Mouse (Mus musculus): ENCODE data around the gene Apbb2. TPM values are rescaled to one million over a fixed set of nuclear protein-coding genes. Genes with fewer than 3 reads are reported as not detected.

The Apbb2 gene
- total RNA-seq, 2 experiments from 2014 or later = 54.5 to 58.6 TPM

DNA sequence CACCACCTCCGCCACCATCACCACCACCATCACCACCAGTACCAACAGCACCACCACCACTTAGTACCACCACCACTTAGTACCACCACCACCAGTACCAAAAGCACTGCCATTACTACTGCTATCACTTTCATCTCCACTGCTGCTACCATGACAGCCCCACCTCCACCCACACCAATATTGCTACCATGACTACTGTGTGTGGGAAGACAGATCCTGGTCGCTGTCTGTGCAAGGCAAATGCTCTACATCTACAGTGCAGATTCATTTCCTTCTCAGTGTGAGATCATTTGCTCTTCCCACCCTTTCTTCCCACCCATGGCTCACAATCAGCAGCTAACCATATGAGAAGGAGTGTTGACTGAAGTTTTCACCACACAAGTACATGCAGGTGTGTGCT, 315.7 kb downstream of the Apbb2 start:
- Histone ChIP-seq H3K27ac (peak overlapping the region; percentile 87), H3K4me3 (no peak overlapping the region)
- no peak for TF ChIP-seq CTCF (conservative IDR thresholded peaks at IDR 0.05)
- DNase-seq (ENCODE audit: low spot score in 2 of 2) = peak; percentile 69 to 83

- no peak for DNase-seq (ENCODE audit: low spot score in 2 of 2)
- no peak for TF ChIP-seq CTCF (conservative IDR thresholded peaks at IDR 0.05)
- Histone ChIP-seq H3K27ac (peak overlapping the region; percentile 77), H3K4me3 (no peak overlapping the region)
Observed at GRCm38 (mm10) chr5:66302085-66302815, 316.3 kb downstream of the Apbb2 start.

DNA sequence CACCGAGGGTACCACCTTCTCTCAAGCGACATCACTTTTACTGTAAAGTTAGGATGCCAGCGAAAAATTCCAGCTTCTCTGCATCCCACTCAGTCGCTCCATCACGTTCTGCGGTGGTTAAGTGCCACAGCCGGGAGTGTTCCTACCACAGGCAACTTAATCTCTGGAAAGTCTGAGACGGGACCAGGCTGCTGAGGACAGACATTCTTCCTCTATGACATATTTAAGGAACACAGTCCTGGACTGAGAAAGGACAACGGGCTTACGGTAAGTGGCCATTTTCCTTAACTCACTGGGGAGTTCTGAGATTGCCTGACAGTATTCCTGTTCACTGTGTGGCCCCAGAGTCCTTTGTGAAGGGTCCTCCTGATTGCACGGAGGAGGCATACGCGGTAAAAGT, 318.0 kb downstream of the Apbb2 start:
- Histone ChIP-seq H3K27ac (peak overlapping the region; percentile 43), H3K4me3 (peak overlapping the region; percentile 14)
- no peak for DNase-seq (ENCODE audit: low spot score in 2 of 2)
- TF ChIP-seq CTCF (conservative IDR thresholded peaks at IDR 0.05) = no peak

DNA sequence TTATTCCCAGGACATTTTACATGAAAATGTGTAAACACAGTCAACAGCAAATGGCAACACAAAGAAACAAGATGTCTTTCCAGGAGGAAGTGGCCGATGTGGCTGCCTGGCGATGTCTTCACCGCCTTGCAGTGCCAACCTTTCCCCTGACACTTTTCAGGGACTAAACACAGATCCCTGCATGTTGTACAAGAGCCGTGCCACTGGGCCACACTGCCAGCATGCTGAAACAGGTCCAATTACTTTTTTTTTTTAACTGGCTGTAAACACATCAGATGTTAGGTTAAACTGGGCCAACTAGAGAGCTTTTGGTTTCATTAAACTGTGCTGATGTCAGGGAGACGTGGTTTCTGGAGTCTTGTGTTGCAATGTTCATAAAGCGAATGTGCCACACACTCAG, 319.7 kb downstream of the Apbb2 start:
- no peak for DNase-seq (ENCODE audit: low spot score in 2 of 2)
- no peak for TF ChIP-seq CTCF (conservative IDR thresholded peaks at IDR 0.05)
- Histone ChIP-seq H3K27ac (peak overlapping the region; percentile 43; the same call in 1 of the 2 replicates), H3K4me3 (no peak overlapping the region)

DNA sequence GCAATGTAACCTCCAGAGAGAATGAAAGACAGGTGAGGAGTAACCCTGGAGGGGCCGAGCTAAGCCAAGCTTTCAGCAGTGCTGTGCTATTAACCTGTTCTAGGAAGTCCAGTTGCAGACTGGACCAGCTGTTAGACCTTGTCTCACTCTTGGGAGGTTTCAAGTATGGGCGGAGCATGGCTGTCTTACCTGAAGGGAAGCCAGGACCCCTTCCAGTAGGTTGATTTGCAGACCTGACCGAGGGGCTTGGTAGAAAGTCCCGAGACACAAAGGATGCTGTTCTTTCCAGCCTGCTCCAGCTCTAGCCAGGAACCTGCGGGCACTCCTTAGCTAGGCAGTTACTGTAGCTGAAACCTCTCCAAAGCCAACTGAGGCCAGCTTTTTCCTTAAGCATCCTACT, 322.5 kb downstream of the Apbb2 start:
- no peak overlapping the region for H3K27ac ChIP-seq
- TF ChIP-seq CTCF (conservative IDR thresholded peaks at IDR 0.05) = no peak
- no peak overlapping the region for H3K4me3 ChIP-seq
- DNase-seq (ENCODE audit: low spot score in 2 of 2) = no peak

DNA sequence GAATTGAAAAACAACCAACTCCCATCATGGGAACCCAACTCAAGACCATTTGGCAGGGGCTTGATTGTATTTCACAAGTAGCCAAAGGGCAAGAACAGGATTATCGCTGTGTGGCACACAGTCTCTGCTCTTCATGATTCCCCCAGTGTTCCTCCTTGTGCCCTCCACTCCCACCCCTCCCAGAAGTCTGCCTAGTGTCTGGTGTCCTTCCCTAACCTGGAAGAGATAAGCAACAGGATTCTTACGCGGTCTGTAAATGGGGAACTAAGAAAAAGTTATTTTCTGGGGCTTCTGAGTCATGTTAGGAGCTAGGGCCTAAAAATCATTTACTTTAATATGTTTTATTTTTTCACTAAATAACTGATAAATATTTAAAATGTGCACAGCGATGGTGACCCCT, 323.6 kb downstream of the Apbb2 start:
- no peak for DNase-seq (ENCODE audit: low spot score in 2 of 2)
- H3K27ac ChIP-seq = no peak overlapping the region
- no peak for TF ChIP-seq CTCF (conservative IDR thresholded peaks at IDR 0.05)
- H3K4me3 ChIP-seq = no peak overlapping the region

GRCm38 (mm10) chr5:66294106-66294625, 324.4 kb downstream of the Apbb2 start:
- H3K4me3 ChIP-seq = no peak overlapping the region
- DNase-seq (ENCODE audit: low spot score in 2 of 2) = no peak
- no peak overlapping the region for H3K27ac ChIP-seq
- TF ChIP-seq CTCF (conservative IDR thresholded peaks at IDR 0.05) = no peak

DNA sequence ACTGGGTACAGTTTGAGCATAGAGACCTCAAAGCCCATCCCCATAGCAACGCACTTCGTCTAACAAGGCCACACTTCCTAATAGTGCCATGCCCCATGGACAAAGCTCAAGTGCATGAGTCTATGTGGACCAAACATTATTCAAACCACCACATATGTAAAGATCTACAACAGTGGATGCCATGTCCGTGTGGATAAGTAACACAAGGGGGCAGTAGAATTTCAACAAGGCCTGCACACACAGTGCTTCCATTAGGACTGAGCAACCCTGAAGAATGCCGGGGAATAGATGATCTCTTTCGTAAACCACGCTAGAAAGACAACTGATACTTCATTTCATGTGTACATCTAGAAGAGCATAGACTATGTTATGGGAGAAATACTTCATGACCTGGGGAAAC, 337.8 kb downstream of the Apbb2 start:
- no peak overlapping the region for H3K4me3 ChIP-seq
- H3K27ac ChIP-seq = no peak overlapping the region
- no peak for DNase-seq (ENCODE audit: low spot score in 2 of 2)
- peak; percentile 73 for TF ChIP-seq CTCF (conservative IDR thresholded peaks at IDR 0.05)

DNA sequence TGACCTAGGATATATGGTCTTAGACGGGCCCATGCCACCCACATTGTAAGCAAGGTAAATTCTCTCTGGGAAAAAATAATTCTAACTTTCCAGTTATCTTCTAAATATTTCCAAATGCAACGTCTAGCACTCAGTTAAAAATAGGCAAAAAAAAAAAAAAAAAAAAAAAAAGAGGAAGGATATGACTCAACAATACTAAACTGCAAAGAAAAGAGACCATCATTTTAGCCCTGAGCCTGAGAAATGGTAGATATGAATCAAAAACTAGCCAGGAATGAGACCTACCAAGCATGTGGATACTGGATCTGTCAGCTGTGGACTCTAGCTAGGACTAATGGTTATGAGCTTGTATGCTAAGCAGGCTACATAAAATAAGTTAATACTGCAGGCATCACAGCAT, 338.9 kb downstream of the Apbb2 start:
- H3K27ac ChIP-seq = no peak overlapping the region
- no peak for DNase-seq (ENCODE audit: low spot score in 2 of 2)
- no peak for TF ChIP-seq CTCF (conservative IDR thresholded peaks at IDR 0.05)
- no peak overlapping the region for H3K4me3 ChIP-seq

- TF ChIP-seq CTCF (conservative IDR thresholded peaks at IDR 0.05) = peak; percentile 80
- no peak overlapping the region for H3K27ac ChIP-seq
- no peak for DNase-seq (ENCODE audit: low spot score in 2 of 2)
- no peak overlapping the region for H3K4me3 ChIP-seq
Observed at GRCm38 (mm10) chr5:66274417-66274816, 344.2 kb downstream of the Apbb2 start.

DNA sequence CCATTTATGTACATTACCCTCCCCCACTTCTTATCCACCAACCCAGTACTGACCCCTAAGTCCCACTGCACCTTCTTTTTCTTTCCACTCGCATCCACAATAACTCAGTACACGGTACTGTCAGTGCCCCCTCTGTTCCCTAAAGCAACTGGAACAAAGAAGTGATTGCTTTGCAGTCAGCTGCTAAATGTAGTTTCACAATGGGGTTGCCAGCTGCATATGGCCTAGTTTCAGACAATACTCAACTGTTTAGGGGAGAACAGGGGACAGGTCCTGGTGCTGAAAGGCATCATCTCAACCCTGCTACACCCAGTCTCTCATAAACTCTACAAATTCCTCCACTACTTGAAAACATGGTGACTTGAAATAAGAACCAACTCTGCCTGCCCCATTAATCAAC, 347.4 kb downstream of the Apbb2 start:
- Histone ChIP-seq H3K4me3 (no peak overlapping the region), H3K27ac (no peak overlapping the region)
- TF ChIP-seq CTCF (conservative IDR thresholded peaks at IDR 0.05) = no peak
- peak in 1 of 2 experiments; percentile 1 for DNase-seq (ENCODE audit: low spot score in 2 of 2)

DNA sequence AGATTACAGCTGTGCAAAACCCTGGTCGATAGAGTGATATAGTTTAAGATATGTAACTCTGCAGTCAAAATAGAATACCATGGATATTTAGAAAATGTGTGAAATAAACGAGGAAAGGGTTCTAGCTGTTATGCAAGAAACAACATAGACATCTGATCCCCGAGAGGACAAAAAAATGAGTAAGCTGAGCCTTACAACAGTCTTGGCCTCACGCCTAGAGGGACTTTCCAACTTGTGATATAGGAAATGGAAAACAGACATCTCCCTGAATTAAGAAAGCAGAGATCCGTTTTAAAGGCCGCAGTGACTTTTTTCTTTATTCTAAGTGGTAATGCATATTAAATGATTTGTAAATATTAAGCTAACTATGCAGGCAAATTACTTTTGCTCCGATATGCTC, 349.0 kb downstream of the Apbb2 start:
- no peak overlapping the region for H3K4me3 ChIP-seq
- DNase-seq (ENCODE audit: low spot score in 2 of 2) = no peak
- H3K27ac ChIP-seq = no peak overlapping the region
- no peak for TF ChIP-seq CTCF (conservative IDR thresholded peaks at IDR 0.05)

DNA sequence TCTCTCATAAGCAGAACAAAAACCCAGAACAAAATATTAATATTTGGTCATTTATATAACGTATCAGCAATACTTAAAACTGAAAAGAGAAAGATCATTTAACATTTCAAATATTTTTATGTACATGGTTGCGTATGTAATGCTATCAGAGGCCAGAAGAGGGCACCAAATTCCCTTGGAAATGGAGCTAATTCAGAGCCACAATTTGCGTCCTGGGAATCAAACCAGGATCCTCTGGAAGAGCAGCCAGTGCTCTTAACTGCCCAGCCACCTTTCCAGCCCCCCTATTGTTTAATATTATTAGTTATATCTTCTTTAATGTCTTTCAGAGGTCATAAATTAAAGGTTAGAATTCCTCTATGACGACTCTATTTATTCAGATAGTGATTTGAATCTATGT, 355.2 kb downstream of the Apbb2 start:
- peak in 1 of 2 experiments; percentile 31 for DNase-seq (ENCODE audit: low spot score in 2 of 2)
- peak; percentile 88 for TF ChIP-seq CTCF (conservative IDR thresholded peaks at IDR 0.05)
- Histone ChIP-seq H3K27ac (no peak overlapping the region), H3K4me3 (no peak overlapping the region)

GRCm38 (mm10) chr5:66262475-66262874, 356.1 kb downstream of the Apbb2 start:
- TF ChIP-seq CTCF (conservative IDR thresholded peaks at IDR 0.05) = no peak
- no peak for DNase-seq (ENCODE audit: low spot score in 2 of 2)
- no peak overlapping the region for H3K27ac ChIP-seq
- H3K4me3 ChIP-seq = no peak overlapping the region

All from layer of hippocampus, adult 2 months (tissue).